Mouse (Mus musculus): ENCODE measurements around the gene Irf2bp2. TPM values are rescaled to one million over a fixed set of nuclear protein-coding genes. Genes with fewer than 3 reads are reported as not detected.

Gene Irf2bp2
- polyA plus RNA-seq, 1 experiment from 2014 or later: 8.8 TPM

- no peak overlapping the region for H3K27ac ChIP-seq (ENCODE audit: low read depth, low read length)
- no peaks in the 10 kb centered on the region for H3K9me3 ChIP-seq (ENCODE audit: control insufficient read depth, low read length)
- H3K4me3 ChIP-seq (ENCODE audit: low read depth, low read length): no peak overlapping the region
- no peak for ATAC-seq (ENCODE audit: low read depth)
- H3K36me3 ChIP-seq (ENCODE audit: control insufficient read depth, insufficient read depth, low read length): no peaks in the 10 kb centered on the region
- peaks cover 39% of the 10 kb centered on the region for H3K4me1 ChIP-seq (ENCODE audit: control insufficient read depth, insufficient read depth, low read length)
- no peaks in the 10 kb centered on the region for H3K27me3 ChIP-seq (ENCODE audit: control insufficient read depth, insufficient read depth, low read length)
- no peak overlapping the region for H3K9ac ChIP-seq (replicated peaks; ENCODE audit: low read depth, low read length)
- no peak overlapping the region for H3K4me2 ChIP-seq (ENCODE audit: low read depth, low read length)
- 67% methylated on average over 12 of the region's 12 CpGs for WGBS
These were observed 4.4 kb upstream of the Irf2bp2 start for GRCm38 (mm10) chr8:126598218-126598617.

- H3K27ac ChIP-seq (ENCODE audit: low read depth, low read length): peak overlapping the region; percentile 98
- 74% methylated on average over 5 of the region's 5 CpGs for whole genome bisulfite sequencing
- H3K4me2 ChIP-seq (ENCODE audit: low read depth, low read length): peak overlapping the region; percentile 95; the same call in 1 of the 2 replicates
- no peaks in the 10 kb centered on the region for H3K36me3 ChIP-seq (ENCODE audit: control insufficient read depth, insufficient read depth, low read length)
- no peak overlapping the region for H3K4me3 ChIP-seq (ENCODE audit: low read depth, low read length)
- peaks cover 32% of the 10 kb centered on the region for H3K4me1 ChIP-seq (ENCODE audit: control insufficient read depth, insufficient read depth, low read length)
- H3K27me3 ChIP-seq (ENCODE audit: control insufficient read depth, insufficient read depth, low read length): no peaks in the 10 kb centered on the region
- no peak for ATAC-seq (ENCODE audit: low read depth)
- H3K9me3 ChIP-seq (ENCODE audit: control insufficient read depth, low read length): no peaks in the 10 kb centered on the region
- H3K9ac ChIP-seq (replicated peaks; ENCODE audit: low read depth, low read length): peak overlapping the region; percentile 13
These were observed 2.9 kb upstream of the Irf2bp2 start for GRCm38 (mm10) chr8:126596721-126597120.

- Histone ChIP-seq H3K9me3 (ENCODE audit: control insufficient read depth, low read length) (no peaks in the 10 kb centered on the region), H3K9ac (replicated peaks; ENCODE audit: low read depth, low read length) (peak overlapping the region; percentile 71), H3K36me3 (ENCODE audit: control insufficient read depth, insufficient read depth, low read length) (0 out of 2 replicates have a peak, but pooled peaks cover 2% of the 10 kb centered on the region), H3K4me3 (ENCODE audit: low read depth, low read length) (0 out of 2 replicates have a peak overlapping the region, but pooled peaks have one; percentile 4), H3K27me3 (ENCODE audit: control insufficient read depth, insufficient read depth, low read length) (no peaks in the 10 kb centered on the region), H3K27ac (ENCODE audit: low read depth, low read length) (peak overlapping the region; percentile 98), H3K4me1 (ENCODE audit: control insufficient read depth, insufficient read depth, low read length) (peaks cover 30% of the 10 kb centered on the region), H3K4me2 (ENCODE audit: low read depth, low read length) (peak overlapping the region; percentile 95)
- 13% methylated on average over 12 of the region's 12 CpGs for WGBS
- ATAC-seq (ENCODE audit: low read depth): peak; percentile 34; the same call in 1 of the 2 replicates
These were observed 2.4 kb upstream of the Irf2bp2 start for GRCm38 (mm10) chr8:126596097-126596634.

GRCm38 (mm10) chr8:126595204-126596061, 1.6 kb upstream of the Irf2bp2 start:
- H3K4me2 ChIP-seq (ENCODE audit: low read depth, low read length): peak overlapping the region; percentile 95
- WGBS: 16% methylated on average over 16 of the region's 16 CpGs
- no peaks in the 10 kb centered on the region for H3K9me3 ChIP-seq (ENCODE audit: control insufficient read depth, low read length)
- no peaks in the 10 kb centered on the region for H3K27me3 ChIP-seq (ENCODE audit: control insufficient read depth, insufficient read depth, low read length)
- H3K4me1 ChIP-seq (ENCODE audit: control insufficient read depth, insufficient read depth, low read length): peaks cover 25% of the 10 kb centered on the region
- H3K27ac ChIP-seq (ENCODE audit: low read depth, low read length): peak overlapping the region; percentile 98
- peak overlapping the region; percentile 71 for H3K9ac ChIP-seq (replicated peaks; ENCODE audit: low read depth, low read length)
- 0 out of 2 replicates have a peak, but pooled peaks cover 4% of the 10 kb centered on the region for H3K36me3 ChIP-seq (ENCODE audit: control insufficient read depth, insufficient read depth, low read length)
- peak overlapping the region; percentile 100; the same call in 1 of the 2 replicates for H3K4me3 ChIP-seq (ENCODE audit: low read depth, low read length)
- ATAC-seq (ENCODE audit: low read depth): no peak

GRCm38 (mm10) chr8:126594481-126595000, 755 bp upstream of the Irf2bp2 start:
- Histone ChIP-seq H3K27ac (ENCODE audit: low read depth, low read length) (peak overlapping the region; percentile 98), H3K9ac (replicated peaks; ENCODE audit: low read depth, low read length) (peak overlapping the region; percentile 71), H3K4me3 (ENCODE audit: low read depth, low read length) (peak overlapping the region; percentile 100), H3K27me3 (ENCODE audit: control insufficient read depth, insufficient read depth, low read length) (no peaks in the 10 kb centered on the region), H3K4me2 (ENCODE audit: low read depth, low read length) (peak overlapping the region; percentile 95), H3K36me3 (ENCODE audit: control insufficient read depth, insufficient read depth, low read length) (0 out of 2 replicates have a peak, but pooled peaks cover 4% of the 10 kb centered on the region), H3K9me3 (ENCODE audit: control insufficient read depth, low read length) (no peaks in the 10 kb centered on the region), H3K4me1 (ENCODE audit: control insufficient read depth, insufficient read depth, low read length) (peaks cover 31% of the 10 kb centered on the region)
- peak; percentile 94 for ATAC-seq (ENCODE audit: low read depth)
- under 1% methylated on average over 46 of the region's 48 CpGs for WGBS

- under 1% methylated on average over 80 of the region's 113 CpGs for WGBS
- Histone ChIP-seq H3K36me3 (ENCODE audit: control insufficient read depth, insufficient read depth, low read length) (0 out of 2 replicates have a peak, but pooled peaks cover 4% of the 10 kb centered on the region), H3K4me1 (ENCODE audit: control insufficient read depth, insufficient read depth, low read length) (peaks cover 44% of the 10 kb centered on the region), H3K4me3 (ENCODE audit: low read depth, low read length) (peak overlapping the region; percentile 100), H3K9ac (replicated peaks; ENCODE audit: low read depth, low read length) (peak overlapping the region; percentile 99), H3K9me3 (ENCODE audit: control insufficient read depth, low read length) (no peaks in the 10 kb centered on the region), H3K27ac (ENCODE audit: low read depth, low read length) (peak overlapping the region; percentile 96), H3K4me2 (ENCODE audit: low read depth, low read length) (peak overlapping the region; percentile 98), H3K27me3 (ENCODE audit: control insufficient read depth, insufficient read depth, low read length) (no peaks in the 10 kb centered on the region)
- ATAC-seq (ENCODE audit: low read depth): no peak
These were observed 815 bp downstream of the Irf2bp2 start for GRCm38 (mm10) chr8:126592771-126593571.

DNA sequence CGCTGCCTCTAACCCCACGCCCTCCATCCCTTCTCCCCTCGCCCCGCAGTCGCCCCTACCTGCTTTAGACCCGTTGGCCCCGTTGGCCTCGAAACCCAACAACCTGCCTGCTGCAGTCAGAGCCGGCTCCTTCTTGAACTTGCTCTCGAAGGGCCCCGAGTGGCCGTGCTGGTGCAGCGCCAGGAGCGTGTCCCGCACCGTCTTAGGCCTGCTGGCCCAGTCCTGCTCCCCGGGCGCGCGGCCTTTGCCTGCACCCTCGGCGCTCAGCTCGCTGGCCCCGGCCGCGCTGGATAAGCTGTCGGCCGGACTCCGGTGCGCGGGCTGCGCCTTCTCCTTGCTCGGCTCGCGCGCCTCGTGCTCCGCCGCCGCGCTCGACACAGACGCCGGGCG, 1.4 kb downstream of the Irf2bp2 start:
- Histone ChIP-seq H3K36me3 (ENCODE audit: control insufficient read depth, insufficient read depth, low read length) (0 out of 2 replicates have a peak, but pooled peaks cover 4% of the 10 kb centered on the region), H3K4me2 (ENCODE audit: low read depth, low read length) (peak overlapping the region; percentile 98), H3K9ac (replicated peaks; ENCODE audit: low read depth, low read length) (peak overlapping the region; percentile 99), H3K27me3 (ENCODE audit: control insufficient read depth, insufficient read depth, low read length) (no peaks in the 10 kb centered on the region), H3K4me1 (ENCODE audit: control insufficient read depth, insufficient read depth, low read length) (peaks cover 50% of the 10 kb centered on the region), H3K27ac (ENCODE audit: low read depth, low read length) (peak overlapping the region; percentile 96), H3K9me3 (ENCODE audit: control insufficient read depth, low read length) (no peaks in the 10 kb centered on the region), H3K4me3 (ENCODE audit: low read depth, low read length) (peak overlapping the region; percentile 100)
- WGBS: under 1% methylated on average over 39 of the region's 45 CpGs
- ATAC-seq (ENCODE audit: low read depth): no peak

DNA sequence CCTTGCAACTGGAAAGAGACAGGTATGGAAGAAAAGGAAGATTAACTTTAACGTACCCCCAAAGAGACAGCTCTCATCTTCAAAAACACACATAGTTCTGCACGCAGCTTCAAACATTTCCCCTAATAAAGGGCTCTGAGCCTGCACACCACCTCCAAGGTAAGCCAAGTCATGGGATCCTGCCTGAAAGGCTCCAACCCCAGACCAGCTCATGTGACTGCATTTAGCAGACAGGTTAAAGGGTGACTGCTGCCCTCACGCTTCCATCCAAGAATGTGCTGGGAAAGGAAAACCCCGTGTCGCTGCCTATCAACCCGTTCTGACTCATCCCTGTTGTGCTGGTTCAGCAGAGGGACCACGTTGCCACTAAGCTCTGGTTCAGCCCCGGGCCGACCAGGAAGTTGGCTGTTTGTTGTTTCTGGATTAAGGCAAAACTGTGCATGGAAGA, 1.9 kb downstream of the Irf2bp2 start:
- Histone ChIP-seq H3K9me3 (ENCODE audit: control insufficient read depth, low read length) (no peaks in the 10 kb centered on the region), H3K9ac (replicated peaks; ENCODE audit: low read depth, low read length) (peak overlapping the region; percentile 99), H3K27me3 (ENCODE audit: control insufficient read depth, insufficient read depth, low read length) (no peaks in the 10 kb centered on the region), H3K27ac (ENCODE audit: low read depth, low read length) (peak overlapping the region; percentile 96), H3K4me3 (ENCODE audit: low read depth, low read length) (peak overlapping the region; percentile 100), H3K4me1 (ENCODE audit: control insufficient read depth, insufficient read depth, low read length) (peaks cover 50% of the 10 kb centered on the region), H3K4me2 (ENCODE audit: low read depth, low read length) (peak overlapping the region; percentile 98), H3K36me3 (ENCODE audit: control insufficient read depth, insufficient read depth, low read length) (peaks cover 4% of the 10 kb centered on the region; the same call in 1 of the 2 replicates)
- ATAC-seq (ENCODE audit: low read depth): no peak
- 4% methylated on average over 9 of the region's 9 CpGs for WGBS
